Mouse (Mus musculus) lung, postnatal 4 days (tissue): Measurements from ENCODE around the gene Hoxb4.

Source experiments
- DNase-seq, 2 experiments: peaks; one replicate each; pipeline ENCODE4 v3.0.0; 2021

Hoxb4 gene

GRCm38 (mm10) chr11:96338957-96339855 is 21.1 kb downstream of the Hoxb4 start:
- no peak for DNase-seq

- DNase-seq: peak; percentile 38 to 63
Observed at GRCm38 (mm10) chr11:96340698-96341365, 22.8 kb downstream of the Hoxb4 start.

- peak in 1 of 2 experiments; percentile 77 for DNase-seq
Observed at GRCm38 (mm10) chr11:96341701-96342575, 23.9 kb downstream of the Hoxb4 start.

GRCm38 (mm10) chr11:96342576-96342930 is 24.5 kb downstream of the Hoxb4 start:
- peak in 1 of 2 experiments; percentile 10 for DNase-seq

GRCm38 (mm10) chr11:96343206-96343745 is 25.2 kb downstream of the Hoxb4 start:
- peak in 1 of 2 experiments; percentile 12 for DNase-seq

- DNase-seq: peak in 1 of 2 experiments; percentile 67
Observed at GRCm38 (mm10) chr11:96344061-96344877, 26.2 kb downstream of the Hoxb4 start.

- DNase-seq: no peak
Observed at GRCm38 (mm10) chr11:96344878-96345159, 26.8 kb downstream of the Hoxb4 start.

GRCm38 (mm10) chr11:96345220-96345892 is 27.3 kb downstream of the Hoxb4 start:
- DNase-seq: peak in 1 of 2 experiments; percentile 62

GRCm38 (mm10) chr11:96345893-96346806 is 28.1 kb downstream of the Hoxb4 start:
- DNase-seq: no peak

- no peak for DNase-seq
Observed at GRCm38 (mm10) chr11:96346916-96347520, 29.0 kb downstream of the Hoxb4 start.

- DNase-seq: no peak
Observed at GRCm38 (mm10) chr11:96347717-96348116, 29.6 kb downstream of the Hoxb4 start.

- no peak for DNase-seq
Observed at GRCm38 (mm10) chr11:96348141-96348928, 30.3 kb downstream of the Hoxb4 start.

- DNase-seq: no peak
Observed at GRCm38 (mm10) chr11:96348988-96349387, 30.9 kb downstream of the Hoxb4 start.

GRCm38 (mm10) chr11:96349491-96350340 is 31.6 kb downstream of the Hoxb4 start:
- DNase-seq: no peak

GRCm38 (mm10) chr11:96350341-96350624 is 32.2 kb downstream of the Hoxb4 start, which contains the start of gene Hoxb2:
Gene Hoxb2 (plus strand): TSS chr11:96350525.
- DNase-seq: no peak

- DNase-seq: no peak
Observed at GRCm38 (mm10) chr11:96350791-96351190, 32.7 kb downstream of the Hoxb4 start.

GRCm38 (mm10) chr11:96351312-96351711 is 33.2 kb downstream of the Hoxb4 start:
- DNase-seq: peak in 1 of 2 experiments; percentile 39

- DNase-seq: peak; percentile 66 to 83
Observed at GRCm38 (mm10) chr11:96351831-96352230, 33.8 kb downstream of the Hoxb4 start.
